Mouse (Mus musculus) small intestine, adult 2 months (tissue): ENCODE data around the gene Pi16.

ENCODE experiments used
- CTCF ChIP-seq: fragments of 200-500 bp; IDR thresholded peaks from 2 replicates; pipeline ENCODE4 v1.5.1; 2012; ENCODE audit warnings: low read depth, mild to moderate bottlenecking, control low read depth, inconsistent platforms, low read length, moderate library complexity, mixed read lengths; ENCODE audit not compliant: insufficient replicate concordance, insufficient read length; ENCODE audit errors: extremely low read depth
- POLR2A ChIP-seq: fragments of 200-500 bp; IDR thresholded peaks from 2 replicates; pipeline ENCODE4 v1.6.1; 2012; ENCODE audit warnings: low read depth, mild to moderate bottlenecking, control low read depth, inconsistent platforms, low read length, moderate library complexity

GRCm38 (mm10) chr17:29310056-29310623 is 7.3 kb upstream of the Pi16 start:
- TF ChIP-seq CTCF = no peak
- TF ChIP-seq POLR2A = no peak
